Mouse (Mus musculus): ENCODE measurements around the gene Bricd5.

The Bricd5 gene

GRCm38 (mm10) chr17:24485090-24485860 is 11.6 kb downstream of the Bricd5 start:
- peak in 1 of 2 experiments; percentile 55 for DNase-seq (ENCODE audit: low spot score in 2 of 2)

GRCm38 (mm10) chr17:24488186-24488661 is 14.5 kb downstream of the Bricd5 start, which contains the start of gene Caskin1:
Gene Caskin1 (plus strand): TSS chr17:24488601.
- peak; percentile 67 to 69 for DNase-seq (ENCODE audit: low spot score in 2 of 2)

GRCm38 (mm10) chr17:24488662-24489264 is 15.1 kb downstream of the Bricd5 start:
- peak in 1 of 2 experiments; percentile 44 for DNase-seq (ENCODE audit: low spot score in 2 of 2)

- no peak for DNase-seq (ENCODE audit: low spot score in 2 of 2)
Measured at GRCm38 (mm10) chr17:24489265-24490030, 15.8 kb downstream of the Bricd5 start.

GRCm38 (mm10) chr17:24490399-24490798 is 16.7 kb downstream of the Bricd5 start:
- no peak for DNase-seq (ENCODE audit: low spot score in 2 of 2)

- no peak for DNase-seq (ENCODE audit: low spot score in 2 of 2)
Measured at GRCm38 (mm10) chr17:24494627-24495335, 21.1 kb downstream of the Bricd5 start.

GRCm38 (mm10) chr17:24495443-24495842 is 21.8 kb downstream of the Bricd5 start:
- DNase-seq (ENCODE audit: low spot score in 2 of 2), result peak; percentile 72 to 76

- DNase-seq (ENCODE audit: low spot score in 2 of 2), result no peak
Measured at GRCm38 (mm10) chr17:24496026-24496425, 22.3 kb downstream of the Bricd5 start.

GRCm38 (mm10) chr17:24502208-24502607 is 28.5 kb downstream of the Bricd5 start:
- DNase-seq (ENCODE audit: low spot score in 2 of 2), result no peak

GRCm38 (mm10) chr17:24504085-24504484 is 30.4 kb downstream of the Bricd5 start:
- DNase-seq (ENCODE audit: low spot score in 2 of 2), result no peak

- DNase-seq (ENCODE audit: low spot score in 2 of 2), result no peak
Measured at GRCm38 (mm10) chr17:24505286-24505955, 31.7 kb downstream of the Bricd5 start.

GRCm38 (mm10) chr17:24506332-24507070 is 32.8 kb downstream of the Bricd5 start:
- DNase-seq (ENCODE audit: low spot score in 2 of 2), result peak; percentile 71 to 76

GRCm38 (mm10) chr17:24507129-24507664 is 33.5 kb downstream of the Bricd5 start:
- DNase-seq (ENCODE audit: low spot score in 2 of 2), result no peak

GRCm38 (mm10) chr17:24507806-24508460 is 34.2 kb downstream of the Bricd5 start:
- DNase-seq (ENCODE audit: low spot score in 2 of 2), result no peak

- DNase-seq (ENCODE audit: low spot score in 2 of 2), result peak; percentile 64 to 82
Measured at GRCm38 (mm10) chr17:24513609-24514008, 39.9 kb downstream of the Bricd5 start.

GRCm38 (mm10) chr17:24514270-24515257 is 40.9 kb downstream of the Bricd5 start:
- no peak for DNase-seq (ENCODE audit: low spot score in 2 of 2)

- no peak for DNase-seq (ENCODE audit: low spot score in 2 of 2)
Measured at GRCm38 (mm10) chr17:24520450-24520849, 46.8 kb downstream of the Bricd5 start.

- DNase-seq (ENCODE audit: low spot score in 2 of 2), result no peak
Measured at GRCm38 (mm10) chr17:24524734-24525133, 51.0 kb downstream of the Bricd5 start.
